Mouse (Mus musculus) neural tube, embryonic 14.5 days (tissue): Measurements from ENCODE around the gene 9930111J21Rik2. TPM values are rescaled to one million over a fixed set of nuclear protein-coding genes. Genes with fewer than 3 reads are reported as not detected.
"Not testable (repeated sequence)": the region's sequence is repeated elsewhere in the genome, so short reads cannot be mapped to it uniquely, and the experiment has no call there.

Experiments
- ATAC-seq: fragments of 200-750 bp; cut with Nextera tagmentation; 2 replicates; pipeline ENCODE4 v1.8.0; 2017; ENCODE audit warnings: low read depth, mild to moderate bottlenecking, moderate TSS enrichment, moderate library complexity
- H3K27ac ChIP-seq: fragments of 300-500 bp; sonication (generic); 2 replicates; pipeline ENCODE4 v1.5.1; 2014; ENCODE audit warnings: low read depth, mild to moderate bottlenecking, control low read depth, low read length, moderate library complexity, mixed read lengths
- H3K27me3 ChIP-seq: fragments of 300-500 bp; sonication (generic); 2 replicates; pipeline ENCODE4 v1.6.1; 2014; ENCODE audit warnings: low read length; ENCODE audit not compliant: control insufficient read depth, insufficient read depth
- H3K36me3 ChIP-seq: fragments of 300-500 bp; sonication (generic); 2 replicates; pipeline ENCODE4 v1.6.1; 2014; ENCODE audit warnings: low read length, mixed read lengths; ENCODE audit not compliant: control insufficient read depth, insufficient read depth
- H3K4me1 ChIP-seq: fragments of 300-500 bp; sonication (generic); 2 replicates; pipeline ENCODE4 v1.6.1; 2014; ENCODE audit warnings: low read length; ENCODE audit not compliant: control insufficient read depth, insufficient read depth
- H3K4me2 ChIP-seq: fragments of 300-500 bp; sonication (generic); 2 replicates; pipeline ENCODE4 v1.6.1; 2014; ENCODE audit warnings: mild to moderate bottlenecking, low read depth, low read length, control low read depth
- H3K4me3 ChIP-seq: fragments of 300-500 bp; sonication (generic); 2 replicates; pipeline ENCODE4 v1.5.1; 2014; ENCODE audit warnings: low read depth, low read length, control low read depth, mixed read lengths
- H3K9ac ChIP-seq: fragments of 300-500 bp; sonication (generic); replicated peaks from 2 replicates; pipeline ENCODE4 v1.6.1; 2014; ENCODE audit warnings: low read depth, mild to moderate bottlenecking, control low read depth, low read length, mixed read lengths
- H3K9me3 ChIP-seq: fragments of 300-500 bp; sonication (generic); 2 replicates; pipeline ENCODE4 v1.6.1; 2016; ENCODE audit warnings: low read length; ENCODE audit not compliant: control insufficient read depth
- WGBS: fragments of 180-500 bp; shearing (Covaris S2); extraction: QIAGEN DNeasy Blood & Tissue Kit; methylation state at CpG from one replicate; pipeline ENCODE4 v1.1.7; 2014; 5-methylcytosine and 5-hydroxymethylcytosine counted together
- polyA plus RNA-seq: library from polyadenylated mRNA; unstranded; fragments of >200 nt; fragmentation: Nextera tagmentation; extraction: Ambion mirVana; gene quantifications from 2 replicates; pipeline ENCODE4 v1.2.1, GENCODE M21; 2014

9930111J21Rik2 gene
- polyA plus RNA-seq, 1 experiment from 2014 or later: 0.27 TPM

- Histone ChIP-seq H3K9me3 (no peaks in the 10 kb centered on the region), H3K27ac (no peak overlapping the region), H3K4me1 (no peaks in the 10 kb centered on the region), H3K27me3 (no peaks in the 10 kb centered on the region), H3K36me3 (no peaks in the 10 kb centered on the region), H3K4me2 (no peak overlapping the region), H3K4me3 (no peak overlapping the region), H3K9ac (no peak overlapping the region)
- 88% methylated on average over 4 of the region's 4 CpGs for WGBS
- no peak for ATAC-seq
Measured at GRCm38 (mm10) chr11:49081356-49081755, 30.3 kb upstream of the 9930111J21Rik2 start.

GRCm38 (mm10) chr11:49080636-49081035, 29.6 kb upstream of the 9930111J21Rik2 start:
- H3K27ac ChIP-seq: no peak overlapping the region
- no peak for ATAC-seq
- H3K4me2 ChIP-seq: no peak overlapping the region
- H3K9ac ChIP-seq: no peak overlapping the region
- no peaks in the 10 kb centered on the region for H3K4me1 ChIP-seq
- H3K4me3 ChIP-seq: no peak overlapping the region
- H3K9me3 ChIP-seq: no peaks in the 10 kb centered on the region
- WGBS: 73% methylated on average over 1 of the region's 1 CpGs
- H3K36me3 ChIP-seq: no peaks in the 10 kb centered on the region
- no peaks in the 10 kb centered on the region for H3K27me3 ChIP-seq

DNA sequence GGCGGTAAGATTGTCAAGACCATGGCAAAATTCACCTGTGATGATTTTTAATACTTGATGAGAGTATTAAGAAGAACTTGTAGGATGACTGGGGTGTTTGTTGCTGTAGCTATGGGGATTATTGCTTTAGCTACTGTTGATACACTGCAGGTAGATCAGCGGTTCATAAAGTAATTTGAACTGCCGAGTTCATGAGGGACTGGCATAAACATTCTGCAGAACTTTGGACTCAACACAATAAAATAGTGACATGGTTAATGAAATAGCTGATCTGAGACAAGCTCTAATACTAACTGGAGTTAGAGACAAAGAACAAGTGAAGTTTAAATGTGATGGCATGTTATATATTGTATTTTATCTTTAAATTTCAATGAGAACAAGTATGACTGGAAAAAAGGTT, 27.7 kb upstream of the 9930111J21Rik2 start:
- H3K27me3 ChIP-seq: no peaks in the 10 kb centered on the region
- 91% methylated on average over 3 of the region's 3 CpGs for WGBS
- no peaks in the 10 kb centered on the region for H3K36me3 ChIP-seq
- no peak overlapping the region for H3K27ac ChIP-seq
- H3K9me3 ChIP-seq: no peaks in the 10 kb centered on the region
- H3K4me3 ChIP-seq: no peak overlapping the region
- no peak overlapping the region for H3K9ac ChIP-seq
- H3K4me2 ChIP-seq: no peak overlapping the region
- ATAC-seq: no peak
- H3K4me1 ChIP-seq: no peaks in the 10 kb centered on the region

DNA sequence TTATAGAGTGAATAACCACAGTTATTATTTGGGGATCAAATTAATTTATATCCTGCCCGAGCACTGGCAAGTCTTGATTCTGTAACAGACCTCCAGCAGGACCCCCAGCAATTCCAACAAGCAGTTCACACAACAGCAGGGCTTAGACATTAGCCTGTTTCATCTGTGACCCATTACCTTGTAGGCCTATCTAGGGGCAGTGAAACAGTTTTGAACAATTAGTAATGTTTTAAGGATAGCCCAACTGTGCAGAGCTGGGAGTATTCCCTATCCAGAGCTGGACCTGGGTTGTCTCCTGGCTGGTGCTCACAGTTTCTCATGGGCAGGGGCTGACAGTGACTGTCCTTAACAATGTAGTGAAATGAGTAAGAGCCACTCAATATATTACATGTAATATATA, 26.0 kb upstream of the 9930111J21Rik2 start:
- WGBS: 85% methylated on average over 1 of the region's 1 CpGs
- Histone ChIP-seq H3K9ac (no peak overlapping the region), H3K27ac (no peak overlapping the region), H3K9me3 (no peaks in the 10 kb centered on the region), H3K4me2 (no peak overlapping the region), H3K27me3 (no peaks in the 10 kb centered on the region), H3K36me3 (no peaks in the 10 kb centered on the region), H3K4me1 (no peaks in the 10 kb centered on the region), H3K4me3 (no peak overlapping the region)
- ATAC-seq: no peak

- WGBS: 80% methylated on average over 6 of the region's 6 CpGs
- not testable (repeated sequence) for ATAC-seq, H3K4me1 ChIP-seq
Measured at GRCm38 (mm10) chr11:49076001-49076757, 25.1 kb upstream of the 9930111J21Rik2 start, which contains the start of gene Ifi47. Gene Ifi47, plus strand, starts transcription at chr11:49076587.

GRCm38 (mm10) chr11:49068358-49068757, 17.3 kb upstream of the 9930111J21Rik2 start:
- Histone ChIP-seq H3K4me1 (no peaks in the 10 kb centered on the region), H3K9ac (no peak overlapping the region), H3K4me2 (no peak overlapping the region), H3K4me3 (no peak overlapping the region), H3K27me3 (no peaks in the 10 kb centered on the region), H3K9me3 (no peaks in the 10 kb centered on the region), H3K36me3 (no peaks in the 10 kb centered on the region), H3K27ac (no peak overlapping the region)
- WGBS: 95% methylated on average over 1 of the region's 1 CpGs
- ATAC-seq: no peak

More at GRCm38 (mm10) chr11:49076001-49076757, 25.1 kb upstream of the 9930111J21Rik2 start, which contains the start of gene Ifi47:
- H3K9me3 ChIP-seq, H3K27ac ChIP-seq, H3K9ac ChIP-seq, H3K4me3 ChIP-seq, H3K27me3 ChIP-seq, H3K36me3 ChIP-seq, H3K4me2 ChIP-seq: not testable (repeated sequence)

GRCm38 (mm10) chr11:49063713-49064469, 12.8 kb upstream of the 9930111J21Rik2 start, which contains the start of gene Tgtp2:
Gene Tgtp2, minus strand, starts transcription at chr11:49064206.
- not testable (repeated sequence) for H3K4me1 ChIP-seq, H3K9me3 ChIP-seq, H3K4me3 ChIP-seq, ATAC-seq, H3K36me3 ChIP-seq, H3K9ac ChIP-seq, H3K27me3 ChIP-seq, H3K4me2 ChIP-seq, H3K27ac ChIP-seq
- 88% methylated on average over 5 of the region's 5 CpGs for WGBS

DNA sequence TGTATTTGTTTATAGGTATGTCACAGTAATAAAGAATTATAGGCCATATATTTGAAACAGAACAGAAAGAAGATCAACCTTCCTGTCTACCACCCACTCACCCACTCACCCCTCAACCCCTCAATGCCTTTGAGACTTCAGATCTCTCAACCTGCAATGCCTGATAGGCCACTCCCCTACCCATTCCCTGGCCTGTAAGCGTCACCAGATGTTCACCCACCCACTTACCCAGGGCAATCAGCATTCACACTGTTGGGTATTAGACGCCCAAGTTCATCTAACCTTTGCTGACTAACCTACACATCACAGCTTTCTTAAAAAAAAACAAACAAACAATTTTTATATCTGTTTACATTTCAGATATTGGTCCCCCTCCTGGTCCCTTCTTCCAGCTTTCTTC, 10.8 kb upstream of the 9930111J21Rik2 start:
- not testable (repeated sequence) for H3K27me3 ChIP-seq, H3K9me3 ChIP-seq, ATAC-seq, H3K4me1 ChIP-seq, H3K4me2 ChIP-seq, H3K4me3 ChIP-seq, H3K27ac ChIP-seq, H3K9ac ChIP-seq, H3K36me3 ChIP-seq
- 81% methylated on average over 2 of the region's 2 CpGs for WGBS

- not testable (repeated sequence) for H3K4me3 ChIP-seq, H3K27ac ChIP-seq, ATAC-seq, H3K9me3 ChIP-seq, H3K36me3 ChIP-seq, H3K4me1 ChIP-seq, H3K9ac ChIP-seq, H3K27me3 ChIP-seq, H3K4me2 ChIP-seq
- 100% methylated on average over 1 of the region's 3 CpGs for WGBS
Measured at GRCm38 (mm10) chr11:49060061-49060460, 9.0 kb upstream of the 9930111J21Rik2 start.
